Mouse (Mus musculus) CD4-positive helper T cell, adult 2 months (primary cell): ENCODE results near the gene 4931440F15Rik.

Source experiments
- DNase-seq: peaks from one replicate; pipeline ENCODE4 v3.0.0-alpha.2; 2012; ENCODE audit warnings: low read depth, missing footprints, low spot score

4931440F15Rik gene

DNA sequence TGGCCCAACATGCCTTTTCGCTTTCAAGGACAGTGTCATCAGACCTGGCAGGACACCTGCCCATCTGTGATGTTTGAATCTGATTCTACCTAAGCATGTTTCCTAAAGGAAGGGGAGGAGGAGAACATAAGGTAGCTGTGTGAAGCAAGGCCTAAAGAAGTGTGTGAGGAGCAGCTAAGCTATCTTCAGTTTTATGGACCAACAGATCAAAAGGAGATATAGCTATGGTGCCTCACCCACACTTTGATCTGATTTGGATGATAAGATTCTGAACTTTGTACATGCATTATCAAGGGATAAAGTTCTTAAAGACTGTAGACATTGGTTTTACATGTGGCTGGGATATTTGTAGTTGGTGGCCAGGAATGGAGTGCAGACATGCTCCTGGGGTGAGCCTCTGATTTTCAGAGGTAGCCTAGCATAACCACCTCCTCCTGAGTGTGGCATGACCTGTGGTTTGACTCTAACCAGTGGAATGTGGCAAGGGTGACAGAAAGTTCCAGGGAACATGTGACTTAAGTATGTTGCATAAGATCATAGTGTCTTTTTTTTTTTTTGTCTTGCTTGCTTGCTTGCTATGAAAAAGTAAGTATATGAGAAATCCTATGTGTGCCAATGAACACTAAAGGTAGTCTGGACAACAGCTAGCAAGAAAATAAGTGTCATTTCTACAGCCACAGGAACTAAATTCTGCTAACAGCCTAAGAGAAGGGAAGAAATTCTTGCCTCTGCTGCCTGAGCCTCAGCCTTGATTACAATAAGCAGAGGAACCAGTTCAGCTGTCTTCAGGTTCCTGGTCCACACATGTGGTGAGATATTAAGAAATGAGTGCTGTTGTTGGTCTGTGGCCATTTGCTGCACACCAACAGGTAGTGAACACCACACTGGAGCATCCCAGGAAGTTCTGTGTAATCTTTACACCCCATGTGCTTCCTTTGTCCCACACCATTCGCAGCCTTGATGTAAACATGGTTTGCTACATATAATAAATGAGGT, 23.7 kb downstream of the 4931440F15Rik start:
- no peak for DNase-seq

DNA sequence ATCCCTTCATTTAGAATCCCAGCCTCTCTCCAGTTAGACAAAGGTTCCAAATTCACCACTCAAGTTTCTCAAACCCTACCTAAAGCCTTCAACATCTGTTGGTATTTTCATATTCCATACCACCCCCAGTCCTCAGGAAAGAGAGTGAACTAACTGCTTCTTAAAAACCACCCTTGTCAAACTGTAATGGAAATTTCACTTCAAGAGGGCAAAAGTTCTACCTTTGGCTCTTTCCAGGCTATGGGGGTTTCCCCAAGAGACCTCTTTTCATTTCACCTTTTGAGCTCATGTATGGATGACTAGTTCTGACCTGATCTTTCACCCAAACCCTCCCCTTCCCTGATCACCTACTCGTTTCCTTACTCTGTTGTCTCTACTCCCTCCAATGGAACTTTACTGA, 25.6 kb downstream of the 4931440F15Rik start:
- peak; percentile 6 for DNase-seq

DNA sequence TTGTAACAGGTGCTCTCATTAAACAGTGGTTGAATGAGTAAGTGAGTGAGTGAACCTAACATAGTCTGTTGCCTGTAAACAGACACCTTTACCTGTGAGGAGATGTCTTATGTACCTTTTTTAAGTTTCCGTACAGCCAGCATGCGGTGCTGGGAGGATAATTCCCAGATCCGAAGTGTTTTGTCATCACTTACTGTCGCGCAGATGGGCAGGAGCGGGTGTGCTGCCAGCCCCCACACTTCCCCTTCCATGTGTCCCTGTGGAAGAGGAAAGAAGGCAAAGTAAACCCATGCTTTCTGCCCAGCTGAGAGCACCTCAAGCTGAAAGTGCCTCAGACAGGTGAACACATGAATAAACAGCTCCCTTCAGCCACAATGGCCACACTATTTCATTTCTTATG, 30.4 kb downstream of the 4931440F15Rik start:
- no peak for DNase-seq

DNA sequence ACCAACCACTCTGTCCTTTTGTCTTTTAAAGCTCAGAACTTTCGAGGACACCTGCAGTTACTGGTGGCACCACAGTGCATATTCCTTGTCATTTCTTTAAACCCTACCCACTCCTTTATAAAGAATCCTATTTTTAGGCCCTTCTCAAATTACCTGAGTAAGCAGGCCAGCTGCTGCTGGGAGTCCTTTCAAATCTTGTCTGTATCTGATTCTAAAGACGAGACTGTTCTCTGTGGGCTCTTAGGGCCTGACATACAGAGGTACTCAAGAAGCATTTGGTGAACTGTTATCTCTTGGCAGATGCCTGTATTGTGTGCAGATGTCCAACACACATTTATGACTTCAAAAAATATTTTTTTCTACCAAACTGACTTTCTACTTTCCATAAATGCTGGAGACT, 31.0 kb downstream of the 4931440F15Rik start:
- DNase-seq, result no peak

DNA sequence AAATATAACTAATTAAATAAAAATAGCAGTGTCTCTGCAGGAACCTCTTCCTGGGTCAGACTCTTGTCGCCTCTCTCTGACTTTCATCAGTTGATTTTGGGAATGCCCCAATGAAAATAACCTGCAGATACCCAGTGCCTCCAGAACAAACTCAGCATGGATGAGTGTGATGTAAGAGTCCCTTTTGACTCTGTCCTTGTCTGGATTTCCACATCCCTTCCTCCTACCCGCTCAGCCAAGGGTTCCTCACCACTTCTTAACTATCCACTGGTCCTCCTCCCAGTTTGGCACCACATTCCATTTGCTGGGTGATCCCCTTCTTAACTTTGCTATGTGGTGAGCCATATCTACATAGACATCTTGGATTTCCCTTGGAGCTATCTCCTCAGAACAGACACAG, 34.7 kb downstream of the 4931440F15Rik start:
- DNase-seq, result no peak

DNA sequence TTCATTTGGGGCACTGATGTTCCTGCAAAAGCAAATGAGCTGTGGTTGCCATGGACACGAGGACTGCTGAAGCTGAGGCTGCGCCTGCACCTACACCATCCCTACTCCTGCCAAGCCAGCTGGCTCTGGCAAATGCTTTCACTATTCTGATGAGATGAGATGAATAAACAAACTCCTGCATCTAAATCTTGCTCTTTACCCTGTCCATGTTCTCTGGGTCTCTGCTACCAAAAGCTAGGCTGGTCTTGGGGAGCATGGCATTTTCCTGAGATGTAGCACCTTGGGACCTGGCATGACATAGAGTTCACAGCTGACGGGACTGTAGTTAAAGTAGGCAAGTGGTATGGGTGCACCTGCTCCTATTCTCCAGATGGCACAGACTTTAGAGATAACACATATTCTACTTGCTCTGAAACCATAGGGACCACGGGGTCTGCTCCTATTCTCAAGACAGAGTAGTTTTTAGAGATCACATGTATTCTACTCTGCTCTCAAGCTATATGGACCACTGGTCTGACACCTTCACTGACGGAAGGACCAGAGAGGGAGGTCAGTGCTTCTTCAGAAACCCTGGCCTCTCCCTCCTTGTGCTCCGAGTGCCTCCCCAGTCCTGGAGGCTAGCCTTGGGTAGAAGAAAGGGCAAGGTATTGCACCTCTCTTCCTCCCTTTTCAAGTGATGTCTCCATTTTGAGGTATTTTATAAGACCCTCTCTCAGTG, 36.4 kb downstream of the 4931440F15Rik start:
- no peak for DNase-seq

DNA sequence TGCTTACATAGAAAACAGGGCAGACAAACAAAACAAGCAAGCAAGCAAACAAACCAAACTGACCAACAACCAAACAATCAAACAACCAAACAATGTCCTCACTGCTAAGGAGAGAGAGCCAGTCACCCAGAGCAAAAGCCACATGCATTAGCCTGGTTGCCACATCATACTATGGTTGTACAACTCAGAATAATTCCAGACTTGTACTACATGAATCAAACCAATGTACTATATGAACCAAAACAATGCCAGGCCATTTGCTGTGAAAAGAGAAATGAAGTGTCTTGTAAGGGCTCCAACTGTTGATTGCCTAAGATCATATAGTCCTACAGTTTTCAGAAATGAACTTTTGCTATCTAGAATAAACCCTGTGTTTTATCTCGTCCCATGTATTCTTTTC, 37.0 kb downstream of the 4931440F15Rik start:
- DNase-seq, result no peak

DNA sequence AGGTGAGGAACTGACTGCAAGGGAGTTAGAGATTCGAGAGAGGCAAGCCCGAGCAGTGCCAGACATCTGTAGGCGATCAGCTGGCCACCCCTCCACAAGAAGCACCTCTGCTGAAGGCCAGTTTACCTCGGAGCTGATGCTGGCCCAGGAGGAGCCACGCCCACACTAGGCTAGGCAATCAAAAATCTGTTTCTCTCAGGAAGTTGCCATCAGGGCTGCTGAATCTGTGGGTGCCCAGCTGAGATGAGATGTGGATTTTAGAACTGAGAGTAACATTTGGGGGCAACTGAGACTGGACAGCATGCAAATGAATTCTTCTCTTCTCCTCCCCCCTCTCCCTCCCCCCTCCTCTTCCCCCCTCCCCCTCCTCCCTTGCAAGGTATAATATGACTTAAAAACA, 38.0 kb downstream of the 4931440F15Rik start:
- no peak for DNase-seq

DNA sequence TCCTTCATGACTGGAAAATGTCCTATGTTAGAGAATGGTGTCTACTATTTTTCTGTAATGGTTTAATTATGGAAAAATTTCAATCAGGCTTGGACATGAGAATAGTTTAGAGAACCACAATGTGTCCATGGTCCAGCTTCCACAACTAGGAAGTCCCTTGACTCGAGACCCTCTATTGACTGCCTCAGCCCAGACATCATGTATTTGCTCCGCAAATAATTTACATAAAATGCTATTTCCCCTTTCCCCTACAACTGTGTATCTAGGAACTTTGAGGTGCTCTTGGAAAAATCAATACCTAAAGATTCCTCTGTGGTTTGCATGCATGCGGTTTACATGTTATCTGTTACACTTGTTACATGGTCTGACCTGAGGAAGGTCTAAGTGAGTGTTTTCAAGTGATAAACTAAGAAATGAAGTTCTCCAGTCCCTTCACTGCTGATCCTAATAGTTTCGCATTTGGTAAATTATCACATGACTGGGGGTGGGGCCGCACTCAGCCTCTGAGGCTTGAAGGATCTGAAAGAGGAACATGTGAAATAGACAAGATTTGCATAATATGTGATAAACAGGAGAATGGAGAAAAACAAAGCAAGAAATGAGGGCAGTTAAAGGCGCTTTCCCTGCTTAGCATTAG, 38.8 kb downstream of the 4931440F15Rik start:
- no peak for DNase-seq

DNA sequence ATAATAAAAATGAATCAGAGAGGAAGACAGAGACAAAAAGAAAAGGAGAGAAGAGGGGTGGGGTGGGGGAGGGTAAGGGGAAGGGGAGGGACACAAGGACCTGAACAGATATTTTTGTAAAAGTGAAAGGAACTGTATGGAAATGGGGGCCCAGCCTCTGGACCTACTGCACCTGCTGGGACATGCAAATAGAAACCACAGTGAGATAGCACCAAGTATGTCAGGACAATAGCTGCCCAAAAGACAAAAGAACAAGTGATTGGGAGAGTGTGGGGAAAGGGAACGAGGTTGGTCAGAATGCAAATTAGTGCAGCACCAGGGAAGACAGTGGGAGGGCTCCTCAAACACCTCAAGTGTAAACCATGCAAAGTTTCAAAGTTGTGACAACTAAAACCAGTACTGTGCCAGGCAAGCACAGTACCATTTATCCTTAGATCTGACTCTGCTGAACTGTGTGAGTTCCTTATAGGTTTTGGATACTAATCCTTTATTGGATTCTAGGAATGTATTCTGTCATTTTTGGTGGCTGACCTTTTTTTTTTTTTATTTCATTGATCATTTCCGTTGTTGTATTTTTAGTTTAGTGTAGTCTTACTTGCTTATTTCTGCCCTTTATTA, 46.0 kb downstream of the 4931440F15Rik start:
- no peak for DNase-seq

DNA sequence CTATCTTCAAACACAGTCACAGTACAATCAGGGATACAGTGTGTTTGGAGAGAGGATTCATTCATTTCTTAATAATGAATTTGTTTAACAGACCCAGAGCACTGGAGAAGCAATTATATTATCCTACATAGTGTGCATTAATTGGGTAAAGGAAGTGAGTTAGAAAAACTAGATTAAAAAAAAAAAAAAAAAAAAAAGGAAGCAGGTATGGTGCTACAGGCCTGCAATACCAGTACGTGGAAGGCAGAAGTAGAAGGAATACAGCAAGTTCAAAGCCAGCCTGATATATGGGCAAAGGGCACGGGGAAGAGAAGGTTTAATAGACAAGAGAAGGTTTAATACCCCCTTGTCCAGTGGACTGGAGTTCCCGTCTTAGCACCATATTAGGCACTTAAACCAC, 46.5 kb downstream of the 4931440F15Rik start:
- DNase-seq, result no peak

DNA sequence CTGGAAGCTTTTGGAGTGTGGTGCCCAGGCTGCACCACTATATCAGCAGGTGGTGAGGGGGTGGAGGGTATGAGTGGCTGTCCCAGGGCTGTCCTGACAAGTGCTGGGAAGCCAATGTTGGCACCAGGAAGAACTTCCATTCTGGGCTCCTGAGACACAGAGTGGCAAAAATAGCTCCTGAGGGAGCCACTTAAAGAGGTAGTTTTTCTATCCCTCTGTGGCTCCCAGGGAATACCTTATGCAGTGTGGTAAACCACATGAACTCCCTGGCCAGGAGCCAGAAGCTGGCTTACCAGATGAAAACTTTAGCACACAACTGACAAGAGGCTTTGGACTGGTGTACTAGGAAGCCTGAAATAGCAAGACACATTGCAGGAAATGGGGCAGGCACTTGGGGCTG, 47.5 kb downstream of the 4931440F15Rik start:
- no peak for DNase-seq

DNA sequence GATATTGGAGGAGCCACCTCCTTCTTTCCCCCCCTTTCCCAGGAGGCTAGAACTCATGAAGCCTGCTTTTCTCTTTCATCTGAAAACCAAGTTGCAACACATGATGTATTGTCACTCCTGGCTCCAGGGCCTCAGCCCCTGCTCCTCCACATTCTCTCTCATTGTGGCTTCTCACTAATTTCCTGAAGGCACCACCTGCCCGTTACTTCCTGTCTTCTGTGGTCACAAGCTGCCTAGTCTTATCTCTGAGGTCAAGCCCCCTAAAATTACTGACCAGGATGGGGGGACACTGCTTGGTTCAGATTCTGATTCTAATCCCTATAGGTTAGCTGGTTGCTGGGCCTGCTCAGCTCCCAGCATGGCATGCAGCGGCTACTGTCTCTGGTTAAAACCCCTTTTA, 50.7 kb downstream of the 4931440F15Rik start:
- no peak for DNase-seq

DNA sequence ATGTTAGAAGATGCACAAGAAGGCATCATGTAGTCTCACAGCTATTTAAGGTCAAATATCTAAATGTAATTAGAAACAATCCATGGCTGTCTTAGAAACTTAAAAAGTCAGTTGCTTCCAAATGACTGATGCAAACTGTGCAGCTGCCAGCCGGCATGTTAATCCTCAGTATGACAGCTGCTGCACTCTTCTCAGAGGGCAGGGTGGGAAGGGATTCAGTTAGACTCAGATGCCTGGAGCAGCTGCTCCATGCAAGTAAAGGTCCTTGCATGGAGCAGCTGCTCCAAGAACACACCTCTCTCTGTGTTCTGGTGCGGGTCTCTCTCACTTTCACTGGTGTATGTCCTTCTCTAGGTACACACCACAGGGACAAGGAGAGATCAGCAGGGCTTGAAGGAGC, 51.2 kb downstream of the 4931440F15Rik start:
- no peak for DNase-seq
